Mouse (Mus musculus) heart, embryonic 13.5 days (tissue): ENCODE measurements at regions not wholly inside any gene's neighbourhood (a gene's known extent, or its start where the extent isn't known, plus 50 kb on each side); places are given as distances from the start of the nearest gene placed in this dataset.

Source experiments
- ATAC-seq: fragments of 200-750 bp; cut with Nextera tagmentation; 2 replicates; pipeline ENCODE4 v1.8.0; 2017; ENCODE audit warnings: moderate TSS enrichment; ENCODE audit not compliant: insufficient number of reproducible peaks, low FRiP score, low TSS enrichment; ENCODE audit errors: extremely low read depth
- H3K27ac ChIP-seq: fragments of 300-500 bp; sonication (generic); replicated peaks from 2 replicates; pipeline ENCODE4 v1.5.1; 2015; ENCODE audit warnings: moderate library complexity, mild to moderate bottlenecking, inconsistent platforms
- H3K27me3 ChIP-seq: fragments of 300-500 bp; sonication (generic); replicated peaks from 2 replicates; pipeline ENCODE4 v1.6.1; 2015; ENCODE audit warnings: mild to moderate bottlenecking, inconsistent platforms
- H3K36me3 ChIP-seq: fragments of 300-500 bp; sonication (generic); 2 replicates; pipeline ENCODE4 v1.6.1; 2015; ENCODE audit warnings: mild to moderate bottlenecking, inconsistent platforms
- H3K4me1 ChIP-seq: fragments of 300-500 bp; sonication (generic); 2 replicates; pipeline ENCODE4 v1.6.1; 2015; ENCODE audit warnings: inconsistent platforms
- H3K4me2 ChIP-seq: fragments of 300-500 bp; sonication (generic); 2 replicates; pipeline ENCODE4 v1.6.1; 2015; ENCODE audit warnings: inconsistent platforms, mild to moderate bottlenecking, moderate library complexity
- H3K4me3 ChIP-seq: fragments of 300-500 bp; sonication (generic); 2 replicates; pipeline ENCODE4 v1.5.1; 2015; ENCODE audit warnings: moderate library complexity, mild to moderate bottlenecking, inconsistent platforms
- H3K9ac ChIP-seq: fragments of 300-500 bp; sonication (generic); 2 replicates; pipeline ENCODE4 v1.6.1; 2015; ENCODE audit warnings: inconsistent platforms, mild to moderate bottlenecking, moderate library complexity
- H3K9me3 ChIP-seq: fragments of 300-500 bp; sonication (generic); 2 replicates; pipeline ENCODE4 v1.6.1; 2016; ENCODE audit warnings: inconsistent platforms
- WGBS: fragments of 180-500 bp; shearing (Covaris S2); methylation state at CpG from one replicate; pipeline ENCODE4 v1.1.7; 2015; ENCODE audit warnings: mixed read lengths; 5-methylcytosine and 5-hydroxymethylcytosine counted together

- H3K27me3 ChIP-seq: peaks cover 8% of the 10 kb centered on the region
- H3K9ac ChIP-seq: no peak overlapping the region
- H3K4me2 ChIP-seq: no peak overlapping the region
- H3K27ac ChIP-seq: no peak overlapping the region
- peaks cover 20% of the 10 kb centered on the region for H3K4me1 ChIP-seq
- no peak for ATAC-seq
- H3K4me3 ChIP-seq: no peak overlapping the region
- WGBS: 62% methylated on average over 10 of the region's 10 CpGs
- H3K36me3 ChIP-seq: no peaks in the 10 kb centered on the region
- H3K9me3 ChIP-seq: no peaks in the 10 kb centered on the region
Observed at GRCm38 (mm10) chr3:149101785-149102184, 111.4 kb upstream of the Adgrl2 start.

DNA sequence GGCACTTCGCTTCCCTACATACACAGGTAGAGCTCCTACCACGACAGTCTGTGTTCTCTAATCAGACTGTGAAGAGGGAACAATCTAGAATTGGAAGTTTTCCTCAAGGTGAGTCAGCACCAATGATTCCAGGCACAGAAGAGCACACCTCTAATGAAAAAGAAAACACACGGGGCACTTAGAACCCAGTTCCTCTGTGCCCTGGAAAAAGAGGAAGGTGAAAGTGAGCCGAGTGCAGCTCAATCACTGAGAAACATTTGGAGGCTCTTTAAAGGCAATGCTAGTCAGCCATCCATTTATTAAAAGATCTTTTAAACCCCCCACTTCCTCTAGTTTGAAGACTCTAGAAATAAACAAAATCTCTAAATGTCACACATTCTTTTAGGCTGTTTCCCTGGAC, 108.4 kb upstream of the Adgrl2 start:
- ATAC-seq: no peak
- Histone ChIP-seq H3K4me2 (no peak overlapping the region), H3K4me3 (no peak overlapping the region), H3K4me1 (peaks cover 22% of the 10 kb centered on the region), H3K9ac (no peak overlapping the region), H3K27me3 (peaks cover 4% of the 10 kb centered on the region; the same call in 1 of the 2 replicates), H3K36me3 (no peaks in the 10 kb centered on the region), H3K9me3 (no peaks in the 10 kb centered on the region), H3K27ac (no peak overlapping the region)
- WGBS: 65% methylated on average over 4 of the region's 4 CpGs

DNA sequence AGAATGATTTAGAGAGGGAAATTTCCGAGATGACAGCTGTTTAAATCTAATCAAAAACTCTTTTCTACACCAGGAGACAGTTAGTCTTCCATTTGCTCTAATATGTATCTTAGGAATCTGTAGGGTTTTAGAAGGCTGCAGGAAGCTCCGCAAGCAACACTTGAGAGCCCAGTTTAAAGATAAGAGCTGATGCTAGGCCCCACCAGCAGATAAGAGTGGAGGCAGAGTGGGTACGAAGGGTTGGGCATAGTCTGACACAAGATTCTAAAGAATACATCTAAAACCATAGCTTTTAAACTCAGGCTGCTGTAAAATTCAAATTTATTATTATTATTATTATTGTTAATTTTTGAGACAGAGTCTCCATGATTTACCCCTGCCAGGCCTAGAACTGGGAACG, 106.7 kb upstream of the Adgrl2 start:
- H3K9me3 ChIP-seq: no peaks in the 10 kb centered on the region
- no peak overlapping the region for H3K27ac ChIP-seq
- H3K4me3 ChIP-seq: no peak overlapping the region
- peaks cover 4% of the 10 kb centered on the region; the same call in 1 of the 2 replicates for H3K27me3 ChIP-seq
- no peak overlapping the region for H3K4me2 ChIP-seq
- H3K4me1 ChIP-seq: peaks cover 26% of the 10 kb centered on the region
- ATAC-seq: no peak
- no peaks in the 10 kb centered on the region for H3K36me3 ChIP-seq
- WGBS: 31% methylated on average over 4 of the region's 4 CpGs
- no peak overlapping the region for H3K9ac ChIP-seq

DNA sequence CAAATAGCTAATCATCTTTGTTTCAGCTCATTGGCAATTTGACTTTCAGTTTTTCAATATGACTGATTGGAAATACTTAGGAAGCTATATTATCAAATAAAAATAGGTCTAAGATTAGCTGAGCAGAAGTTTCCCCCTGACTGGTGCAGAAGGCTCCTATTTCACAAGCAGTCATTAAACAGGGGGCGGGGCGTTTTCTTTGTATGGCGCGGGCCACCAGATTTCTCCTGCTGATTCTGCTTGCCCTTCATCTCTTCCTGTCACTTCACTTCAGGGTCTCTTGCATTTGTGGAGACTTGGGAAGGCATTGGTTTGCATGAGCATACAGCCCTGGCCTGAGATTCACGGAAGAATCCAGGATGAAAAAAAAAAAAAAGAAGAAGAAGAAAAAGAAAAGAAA, 102.3 kb upstream of the Adgrl2 start:
- H3K27me3 ChIP-seq: peaks cover 4% of the 10 kb centered on the region; the same call in 1 of the 2 replicates
- WGBS: 21% methylated on average over 5 of the region's 5 CpGs
- H3K4me2 ChIP-seq: peak overlapping the region; percentile 48
- H3K9me3 ChIP-seq: no peaks in the 10 kb centered on the region
- ATAC-seq: no peak
- H3K9ac ChIP-seq: no peak overlapping the region
- peaks cover 24% of the 10 kb centered on the region for H3K4me1 ChIP-seq
- H3K36me3 ChIP-seq: no peaks in the 10 kb centered on the region
- H3K4me3 ChIP-seq: 0 out of 2 replicates have a peak overlapping the region, but pooled peaks have one; percentile 13
- no peak overlapping the region for H3K27ac ChIP-seq

GRCm38 (mm10) chr3:149090103-149090502, 99.7 kb upstream of the Adgrl2 start:
- H3K4me3 ChIP-seq: no peak overlapping the region
- no peak overlapping the region for H3K4me2 ChIP-seq
- WGBS: 69% methylated on average over 5 of the region's 5 CpGs
- H3K36me3 ChIP-seq: no peaks in the 10 kb centered on the region
- no peak overlapping the region for H3K27ac ChIP-seq
- no peaks in the 10 kb centered on the region for H3K9me3 ChIP-seq
- peaks cover 40% of the 10 kb centered on the region for H3K4me1 ChIP-seq
- H3K27me3 ChIP-seq: no peaks in the 10 kb centered on the region; the same call in 1 of the 2 replicates
- no peak overlapping the region for H3K9ac ChIP-seq
- no peak for ATAC-seq

- H3K4me3 ChIP-seq: peak overlapping the region; percentile 38
- peaks cover 51% of the 10 kb centered on the region for H3K4me1 ChIP-seq
- H3K27me3 ChIP-seq: no peaks in the 10 kb centered on the region; the same call in 1 of the 2 replicates
- no peak for ATAC-seq
- H3K27ac ChIP-seq: no peak overlapping the region
- H3K9me3 ChIP-seq: no peaks in the 10 kb centered on the region
- peak overlapping the region; percentile 65 for H3K4me2 ChIP-seq
- 6% methylated on average over 16 of the region's 16 CpGs for WGBS
- H3K36me3 ChIP-seq: no peaks in the 10 kb centered on the region
- H3K9ac ChIP-seq: peak overlapping the region; percentile 45
Observed at GRCm38 (mm10) chr3:149088621-149089128, 98.3 kb upstream of the Adgrl2 start.

GRCm38 (mm10) chr3:149087488-149087887, 97.1 kb upstream of the Adgrl2 start:
- 62% methylated on average over 8 of the region's 8 CpGs for WGBS
- Histone ChIP-seq H3K27ac (no peak overlapping the region), H3K4me3 (no peak overlapping the region), H3K36me3 (no peaks in the 10 kb centered on the region), H3K27me3 (no peaks in the 10 kb centered on the region; the same call in 1 of the 2 replicates), H3K4me2 (no peak overlapping the region), H3K9ac (no peak overlapping the region), H3K9me3 (no peaks in the 10 kb centered on the region), H3K4me1 (peaks cover 54% of the 10 kb centered on the region)
- ATAC-seq: no peak

GRCm38 (mm10) chr3:149086704-149087103, 96.3 kb upstream of the Adgrl2 start:
- Histone ChIP-seq H3K27ac (no peak overlapping the region), H3K36me3 (no peaks in the 10 kb centered on the region), H3K9ac (no peak overlapping the region), H3K9me3 (no peaks in the 10 kb centered on the region), H3K27me3 (no peaks in the 10 kb centered on the region; the same call in 1 of the 2 replicates), H3K4me2 (no peak overlapping the region), H3K4me3 (no peak overlapping the region), H3K4me1 (peaks cover 51% of the 10 kb centered on the region)
- ATAC-seq: no peak
- WGBS: 37% methylated on average over 5 of the region's 5 CpGs

- Histone ChIP-seq H3K9ac (no peak overlapping the region), H3K4me3 (no peak overlapping the region), H3K4me1 (peaks cover 51% of the 10 kb centered on the region), H3K36me3 (no peaks in the 10 kb centered on the region), H3K4me2 (no peak overlapping the region), H3K27ac (peak overlapping the region; percentile 68), H3K9me3 (no peaks in the 10 kb centered on the region), H3K27me3 (no peaks in the 10 kb centered on the region; the same call in 1 of the 2 replicates)
- 78% methylated on average over 3 of the region's 3 CpGs for WGBS
- no peak for ATAC-seq
Observed at GRCm38 (mm10) chr3:149086086-149086485, 95.7 kb upstream of the Adgrl2 start.

- Histone ChIP-seq H3K9ac (0 out of 2 replicates have a peak overlapping the region, but pooled peaks have one; percentile 1), H3K4me1 (peaks cover 51% of the 10 kb centered on the region), H3K4me2 (no peak overlapping the region), H3K27me3 (no peaks in the 10 kb centered on the region), H3K27ac (peak overlapping the region; percentile 68), H3K9me3 (no peaks in the 10 kb centered on the region), H3K36me3 (no peaks in the 10 kb centered on the region), H3K4me3 (no peak overlapping the region)
- 44% methylated on average over 10 of the region's 10 CpGs for WGBS
- no peak for ATAC-seq
Observed at GRCm38 (mm10) chr3:149084861-149085598, 94.7 kb upstream of the Adgrl2 start.

GRCm38 (mm10) chr3:149083391-149083790, 93.0 kb upstream of the Adgrl2 start:
- no peaks in the 10 kb centered on the region for H3K36me3 ChIP-seq
- H3K4me3 ChIP-seq: no peak overlapping the region
- 0 out of 2 replicates have a peak overlapping the region, but pooled peaks have one; percentile 38 for H3K9ac ChIP-seq
- no peaks in the 10 kb centered on the region for H3K27me3 ChIP-seq
- peak overlapping the region; percentile 37 for H3K4me2 ChIP-seq
- H3K27ac ChIP-seq: no peak overlapping the region
- no peaks in the 10 kb centered on the region for H3K9me3 ChIP-seq
- peaks cover 45% of the 10 kb centered on the region for H3K4me1 ChIP-seq
- no peak for ATAC-seq
- 46% methylated on average over 11 of the region's 11 CpGs for WGBS

DNA sequence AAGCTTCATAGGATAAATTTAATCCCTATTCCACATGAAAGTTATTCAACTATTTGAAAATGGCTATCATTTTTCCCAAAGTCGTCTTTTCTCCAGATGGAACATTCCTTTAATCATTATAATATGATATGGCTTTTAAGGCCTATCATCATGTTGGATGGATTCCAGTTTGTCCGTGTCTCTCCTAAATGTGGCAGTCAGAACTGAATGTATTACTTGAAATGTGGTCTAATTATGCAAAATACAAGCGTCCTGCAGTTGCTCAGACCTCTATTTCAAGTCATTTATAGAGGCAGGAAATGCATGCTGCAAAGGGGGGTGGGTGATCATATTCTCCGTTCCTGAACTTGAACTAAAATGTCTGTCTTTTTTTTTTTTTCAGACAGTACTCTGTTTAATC, 88.5 kb upstream of the Adgrl2 start:
- WGBS: 56% methylated on average over 4 of the region's 4 CpGs
- Histone ChIP-seq H3K36me3 (no peaks in the 10 kb centered on the region), H3K9me3 (no peaks in the 10 kb centered on the region), H3K9ac (no peak overlapping the region), H3K27ac (no peak overlapping the region), H3K4me1 (peaks cover 8% of the 10 kb centered on the region), H3K27me3 (no peaks in the 10 kb centered on the region), H3K4me3 (no peak overlapping the region), H3K4me2 (no peak overlapping the region)
- ATAC-seq: no peak
